27 mouse cellular contexts compared by ENCODE assay signal in genomic region chr13:23779025-23779424, GRCm38 (mm10). TPM values are rescaled to one million over a fixed set of nuclear protein-coding genes. Genes with fewer than 3 reads are reported as not detected.
"Had no signal": no experiment of that assay in that cellular context is flagged by ENCODE, and none has a peak within 500 bp of the region (broad histone marks: within the 10 kb centered on the region; RNA-seq: fewer than 3 reads in every experiment).

No protein-coding gene starts in this region.

- H3K4me1 ChIP-seq: midbrain, embryonic 13.5 days; neural tube, embryonic 13.5 days had no signal

- H3K27ac ChIP-seq: kidney, postnatal 0 days; layer of hippocampus, adult 2 months; left cerebral cortex, adult 2 months; liver, embryonic 15.5 days; midbrain, embryonic 13.5 days; neural tube, embryonic 13.5 days had no signal

- H3K9me3 ChIP-seq: liver, embryonic 15.5 days; midbrain, embryonic 13.5 days; neural tube, embryonic 13.5 days had no signal

- DNase-seq: kidney, adult 2 months; kidney, postnatal 25 days; layer of hippocampus, adult 9-11 months; layer of hippocampus, postnatal 36 days; lung, embryonic 14.5 days; lung, postnatal 36 days; retina, postnatal 1 day; right cerebral cortex, postnatal 25 days; thymus, adult 2 months; thymus, postnatal 14 days had no signal

- H3K9ac ChIP-seq: liver, embryonic 15.5 days; lung, embryonic 14.5 days; midbrain, embryonic 13.5 days; neural tube, embryonic 13.5 days had no signal

- H3K4me3 ChIP-seq: layer of hippocampus, adult 2 months; left cerebral cortex, adult 2 months; liver, embryonic 15.5 days; midbrain, embryonic 13.5 days; myocyte; neural tube, embryonic 13.5 days had no signal

- H3K36me3 ChIP-seq: liver, embryonic 15.5 days; midbrain, embryonic 13.5 days; neural tube, embryonic 13.5 days had no signal

- ATAC-seq: lung, postnatal 0 days; midbrain, embryonic 13.5 days; midbrain, embryonic 16.5 days had no signal

- H3K27me3 ChIP-seq: liver, embryonic 15.5 days; midbrain, embryonic 13.5 days; neural tube, embryonic 13.5 days had no signal

- H3K4me2 ChIP-seq: liver, embryonic 15.5 days; lung, embryonic 14.5 days; midbrain, embryonic 13.5 days; neural tube, embryonic 13.5 days had no signal

RNA-seq across cellular contexts. Expression of gene Trim38, which starts 9.3 kb away (rescaled TPM):
- total RNA-seq: layer of hippocampus, adult 2 months; left cerebral cortex, adult 2 months; left cerebral cortex, postnatal 36 days; monocyte, adult 5-6 weeks; neutrophil, adult 5-6 weeks had no signal
- polyA plus RNA-seq: intestine, postnatal 0 days; kidney, embryonic 14.5 days; kidney, postnatal 0 days; limb, embryonic 11.5 days; liver, embryonic 15.5 days; lung, embryonic 14.5 days; lung, postnatal 0 days; midbrain, embryonic 16.5 days; myocyte; neural tube, embryonic 13.5 days; spleen, adult 2 months; stomach, embryonic 16.5 days; thymus, adult 2 months had no signal

RNA-seq across cellular contexts. Expression of gene Hist1h1a, which starts 15.6 kb away (rescaled TPM):
- polyA plus RNA-seq: midbrain, embryonic 16.5 days; neural tube, embryonic 13.5 days had no signal

RNA-seq across cellular contexts. Expression of gene Hist1h4a, which starts 18.0 kb away (rescaled TPM):
- polyA plus RNA-seq: kidney, postnatal 0 days; liver, embryonic 15.5 days; lung, embryonic 14.5 days had no signal
